Mouse (Mus musculus): ENCODE results near the gene Klhl28. TPM values are rescaled to one million over a fixed set of nuclear protein-coding genes. Genes with fewer than 3 reads are reported as not detected.

Gene Klhl28
- total and polyA plus RNA-seq, 3 experiments: 3.2 to 11.6 (median 11.0) TPM

DNA sequence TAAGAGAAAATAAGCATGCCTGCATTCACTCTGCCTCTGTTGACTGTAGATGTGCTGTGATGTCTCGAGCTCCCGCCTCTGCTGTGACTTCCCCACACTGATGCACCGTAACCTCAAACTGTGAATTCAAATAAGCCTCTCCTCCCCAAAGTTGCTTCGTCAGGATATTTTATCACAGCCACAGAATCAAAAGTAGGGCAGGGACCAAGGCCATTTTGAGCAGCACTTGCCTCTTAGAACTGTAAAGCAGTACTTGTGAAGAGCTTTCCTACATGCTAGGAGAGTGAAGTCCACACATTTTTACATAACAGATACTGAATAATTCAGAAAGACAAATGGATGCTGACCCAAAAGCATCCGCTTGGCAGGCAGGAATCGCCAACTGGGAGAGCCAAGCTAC is 52.3 kb downstream of the Klhl28 start:
- H3K79me2 ChIP-seq (replicated peaks; ENCODE audit: control insufficient read depth, insufficient read depth, low read length): no peaks in the 10 kb centered on the region
- no peaks in the 10 kb centered on the region for H3K27me3 ChIP-seq (ENCODE audit: control insufficient read depth, insufficient read depth, low read length)
- no peak overlapping the region for H3K4me3 ChIP-seq
- no peak for TF ChIP-seq POLR2A (IDR thresholded peaks at IDR 0.05; ENCODE audit: insufficient read depth, low read depth, low read length)
- TF ChIP-seq CTCF (IDR thresholded peaks at IDR 0.05): no peak
- TF ChIP-seq EP300 (IDR thresholded peaks at IDR 0.05; ENCODE audit: insufficient read depth, low read depth, low read length): no peak
- H3K4me1 ChIP-seq (ENCODE audit: control insufficient read depth, insufficient read depth, low read length): no peaks in the 10 kb centered on the region
- intact Hi-C loops (cut with DNase I): no loop called here
- DNase-seq: no peak
- H3K27ac ChIP-seq: no peak overlapping the region
- 68% methylated on average over 6 of the region's 6 CpGs for WGBS
- no peak overlapping the region for H3K9ac ChIP-seq (ENCODE audit: low read depth, low read length)
- H3K36me3 ChIP-seq (ENCODE audit: control insufficient read depth, insufficient read depth, low read length): no peaks in the 10 kb centered on the region

GRCm38 (mm10) chr12:64903186-64903585 is 62.1 kb downstream of the Klhl28 start:
- intact Hi-C loops (cut with DNase I): no loop called here
- WGBS: 65% methylated on average over 8 of the region's 8 CpGs
- no peak overlapping the region for H3K4me3 ChIP-seq
- no peak overlapping the region for H3K9ac ChIP-seq (ENCODE audit: low read depth, low read length)
- H3K27ac ChIP-seq: peak overlapping the region; percentile 36
- DNase-seq: peak in 1 of 2 experiments; percentile 5
- no peaks in the 10 kb centered on the region; the same call in 1 of the 2 replicates for H3K4me1 ChIP-seq (ENCODE audit: control insufficient read depth, insufficient read depth, low read length)
- no peaks in the 10 kb centered on the region for H3K27me3 ChIP-seq (ENCODE audit: control insufficient read depth, insufficient read depth, low read length)
- TF ChIP-seq EP300 (IDR thresholded peaks at IDR 0.05; ENCODE audit: insufficient read depth, low read depth, low read length) (no peak), POLR2A (IDR thresholded peaks at IDR 0.05; ENCODE audit: insufficient read depth, low read depth, low read length) (no peak), CTCF (IDR thresholded peaks at IDR 0.05) (no peak)
- no peaks in the 10 kb centered on the region for H3K79me2 ChIP-seq (replicated peaks; ENCODE audit: control insufficient read depth, insufficient read depth, low read length)
- no peaks in the 10 kb centered on the region for H3K36me3 ChIP-seq (ENCODE audit: control insufficient read depth, insufficient read depth, low read length)

- no peak overlapping the region for H3K4me3 ChIP-seq
- no peak overlapping the region for H3K9ac ChIP-seq (ENCODE audit: low read depth, low read length)
- TF ChIP-seq POLR2A (IDR thresholded peaks at IDR 0.05; ENCODE audit: insufficient read depth, low read depth, low read length): no peak
- TF ChIP-seq EP300 (IDR thresholded peaks at IDR 0.05; ENCODE audit: insufficient read depth, low read depth, low read length): peak; percentile 87; the same call in 1 of the 2 replicates
- no peak for TF ChIP-seq CTCF (IDR thresholded peaks at IDR 0.05)
- H3K27ac ChIP-seq: peak overlapping the region; percentile 36
- H3K27me3 ChIP-seq (ENCODE audit: control insufficient read depth, insufficient read depth, low read length): no peaks in the 10 kb centered on the region
- WGBS: 31% methylated on average over 8 of the region's 8 CpGs
- intact Hi-C loops (cut with DNase I): no loop called here
- DNase-seq: peak; percentile 70 to 73
- no peaks in the 10 kb centered on the region for H3K79me2 ChIP-seq (replicated peaks; ENCODE audit: control insufficient read depth, insufficient read depth, low read length)
- no peaks in the 10 kb centered on the region for H3K36me3 ChIP-seq (ENCODE audit: control insufficient read depth, insufficient read depth, low read length)
- H3K4me1 ChIP-seq (ENCODE audit: control insufficient read depth, insufficient read depth, low read length): no peaks in the 10 kb centered on the region; the same call in 1 of the 2 replicates
These were observed 62.8 kb downstream of the Klhl28 start for GRCm38 (mm10) chr12:64902506-64902905.

DNA sequence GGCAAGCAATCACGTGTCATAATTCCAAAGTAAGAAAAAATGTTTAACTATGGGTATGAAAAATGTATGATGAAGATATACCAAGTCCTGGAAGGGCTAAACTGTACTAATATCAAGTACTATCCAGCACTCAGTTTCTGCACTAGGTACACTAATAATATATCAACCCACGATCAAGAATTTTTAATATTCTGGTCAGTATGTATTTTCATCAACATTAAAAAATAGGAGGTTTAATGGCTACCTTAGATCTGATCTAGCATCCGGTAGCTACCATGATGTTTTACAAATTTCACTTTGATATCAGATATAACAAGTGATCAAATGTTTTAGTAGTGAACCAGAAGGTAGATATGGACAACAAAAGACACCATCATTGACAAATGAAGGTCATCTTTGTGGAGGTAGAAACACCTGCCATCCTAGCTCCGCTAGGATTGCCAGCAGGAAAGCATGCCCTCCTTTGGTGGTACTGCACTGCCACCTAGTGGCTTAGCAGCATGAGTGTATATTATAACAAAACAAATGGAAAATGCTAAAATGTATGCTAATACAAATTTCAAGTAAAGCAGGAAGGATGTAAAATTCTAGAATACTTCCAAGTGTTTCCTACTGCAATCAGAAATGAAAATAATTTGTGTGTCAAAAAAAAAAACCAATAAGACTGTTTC is 68.1 kb downstream of the Klhl28 start:
- no peaks in the 10 kb centered on the region for H3K79me2 ChIP-seq (replicated peaks; ENCODE audit: control insufficient read depth, insufficient read depth, low read length)
- no peak overlapping the region for H3K9ac ChIP-seq (ENCODE audit: low read depth, low read length)
- peak; percentile 94 for TF ChIP-seq CTCF (IDR thresholded peaks at IDR 0.05)
- TF ChIP-seq POLR2A (IDR thresholded peaks at IDR 0.05; ENCODE audit: insufficient read depth, low read depth, low read length): no peak
- TF ChIP-seq EP300 (IDR thresholded peaks at IDR 0.05; ENCODE audit: insufficient read depth, low read depth, low read length): 0 out of 2 replicates have a peak, but pooled peaks have one; percentile 24
- H3K36me3 ChIP-seq (ENCODE audit: control insufficient read depth, insufficient read depth, low read length): no peaks in the 10 kb centered on the region
- WGBS: 31% methylated on average over 4 of the region's 4 CpGs
- no peaks in the 10 kb centered on the region for H3K27me3 ChIP-seq (ENCODE audit: control insufficient read depth, insufficient read depth, low read length)
- no peaks in the 10 kb centered on the region; the same call in 1 of the 2 replicates for H3K4me1 ChIP-seq (ENCODE audit: control insufficient read depth, insufficient read depth, low read length)
- intact Hi-C loops (cut with DNase I): no loop called here
- DNase-seq: peak; percentile 18 to 62
- no peak overlapping the region for H3K27ac ChIP-seq
- no peak overlapping the region for H3K4me3 ChIP-seq

Other genes with a start within 250 kb of the Klhl28 start
- 1 to 10 TPM; 3.0 TPM for gene Gm527, start 47.6 kb downstream of the Klhl28 start, total RNA-seq (2021)
- gene Gm527, start 47.6 kb downstream of the Klhl28 start, polyA plus RNA-seq (2012; rRNA removed): 1.5 and 2.5 TPM in 2 replicates
- 1 to 10 TPM; 9.7 to 10.0 TPM for gene Togaram1, start 270 bp upstream of the Klhl28 start, total RNA-seq (2021)
- gene Togaram1, start 270 bp upstream of the Klhl28 start, polyA plus RNA-seq (2012; rRNA removed): 2.6 and 5.9 TPM in 2 replicates
- gene Prpf39, start 70.8 kb upstream of the Klhl28 start, total RNA-seq (2021): 10 to 100 TPM; 11.1 to 12.9 TPM
- 6.2 and 11.9 TPM in 2 replicates for gene Prpf39, start 70.8 kb upstream of the Klhl28 start, polyA plus RNA-seq (2012; rRNA removed)
- gene Fkbp3, start 108.5 kb upstream of the Klhl28 start, total RNA-seq (2021): 100 to 1,000 TPM; 239 to 248 TPM
- 217 and 275 TPM in 2 replicates for gene Fkbp3, start 108.5 kb upstream of the Klhl28 start, polyA plus RNA-seq (2012; rRNA removed)
- gene Fancm, start 110.1 kb upstream of the Klhl28 start, total RNA-seq (2021): 1 to 10 TPM; 2.0 to 3.5 TPM
- gene Fancm, start 110.1 kb upstream of the Klhl28 start, polyA plus RNA-seq (2012; rRNA removed): 0.96 and 0.97 TPM in 2 replicates
- 1 to 10 TPM in 1 of 2 experiments, under 1 TPM in 1; 0.23 to 1.1 TPM for gene Mis18bp1, start 207.1 kb upstream of the Klhl28 start, total RNA-seq (2021)
- 0.02 and 0.09 TPM in 2 replicates for gene Mis18bp1, start 207.1 kb upstream of the Klhl28 start, polyA plus RNA-seq (2012; rRNA removed)